Mouse (Mus musculus) gastrocnemius, adult 2 months (tissue): ENCODE results near the gene Fcer1g. TPM values are rescaled to one million over a fixed set of nuclear protein-coding genes. Genes with fewer than 3 reads are reported as not detected.

ENCODE experiments used
- DNase-seq: peaks from one replicate; pipeline ENCODE4 v3.0.0; 2022
- H3K27ac ChIP-seq: fragments of 200-600 bp; 2 replicates; pipeline ENCODE4 v1.8.1; 2022; ENCODE audit warnings: mild to moderate bottlenecking
- H3K4me3 ChIP-seq: fragments of 200-600 bp; 2 replicates; pipeline ENCODE4 v1.8.1; 2022; ENCODE audit warnings: mild to moderate bottlenecking, moderate library complexity
- CTCF ChIP-seq: fragments of 200-600 bp; IDR thresholded peaks from 2 replicates; pipeline ENCODE4 v1.8.1; 2022; ENCODE audit warnings: antibody characterized with exemption, mild to moderate bottlenecking, moderate library complexity
- intact Hi-C: fragments of 180-260 bp; cut with DNase I; formaldehyde crosslinking; loops from one replicate; pipeline ENCODE4 v1.15.1; 2025
- total RNA-seq, 2 experiments: library from RNA; stranded (reverse); gene quantifications; 2 replicates each; pipeline ENCODE4 v1.2.3; 2021

Gene Fcer1g
- total RNA-seq, 2 experiments from 2014 or later = 2.5 to 6.1 TPM

DNA sequence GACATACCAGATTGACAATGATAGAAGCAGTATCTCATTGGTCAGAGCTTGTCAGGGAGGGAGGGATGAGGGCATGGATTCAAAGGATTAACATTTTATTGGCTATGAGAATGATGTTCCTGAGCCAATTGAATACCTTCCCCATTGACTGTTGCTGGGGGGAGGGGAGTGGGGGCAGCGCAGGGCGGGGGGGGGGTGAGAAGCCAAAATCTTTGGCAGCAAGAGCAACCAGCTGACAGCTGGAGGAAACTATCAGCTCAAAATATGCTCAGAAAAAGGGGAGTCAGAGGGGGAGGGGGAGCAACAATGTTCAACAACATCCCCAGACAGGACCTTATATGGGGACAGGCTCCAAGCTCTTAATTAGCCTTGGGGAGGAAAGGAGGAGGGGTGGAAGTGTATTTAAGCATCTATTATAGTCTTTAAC, 29.0 kb upstream of the Fcer1g start:
- no peak for TF ChIP-seq CTCF
- intact Hi-C loops = loop anchor here (5.0 kb wide), 1 partner anchor 101 kb away; no protein-coding TSS in a partner anchor
- Histone ChIP-seq H3K4me3 (peak overlapping the region; percentile 57; the same call in 1 of the 2 replicates), H3K27ac (peak overlapping the region; percentile 84)
- DNase-seq = peak; percentile 27

DNA sequence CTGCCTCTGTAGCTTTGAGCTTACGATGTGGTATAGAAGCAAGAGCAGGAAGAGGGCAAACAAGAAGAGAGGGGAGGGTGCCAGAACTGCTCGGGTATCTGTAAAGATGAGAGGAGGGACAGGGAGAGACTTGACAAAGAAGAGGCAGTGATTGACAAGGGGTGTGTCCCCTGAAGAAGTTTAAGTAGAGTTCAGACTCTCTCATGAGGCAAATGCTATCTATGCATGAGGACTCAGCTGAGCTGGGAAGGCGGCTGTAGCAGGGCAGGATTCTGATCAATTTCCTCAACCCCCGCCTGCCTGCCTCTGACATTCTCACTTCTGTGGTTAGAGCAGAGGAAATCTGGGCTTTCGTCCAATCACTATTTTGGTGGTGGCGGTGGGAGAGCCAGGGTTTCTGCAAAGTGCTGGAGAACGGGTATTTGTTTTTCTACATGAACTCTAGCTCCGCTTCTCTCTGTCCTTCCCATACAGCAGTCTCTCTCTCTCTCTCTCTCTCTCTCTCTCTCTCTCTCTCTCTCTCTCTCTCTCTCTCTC, 28.5 kb upstream of the Fcer1g start:
- H3K4me3 ChIP-seq = peak overlapping the region; percentile 57
- TF ChIP-seq CTCF = no peak
- peak; percentile 69 for DNase-seq
- intact Hi-C loops = loop anchor here (5.0 kb wide), 1 partner anchor 100 kb away; no protein-coding TSS in a partner anchor
- peak overlapping the region; percentile 84 for H3K27ac ChIP-seq

DNA sequence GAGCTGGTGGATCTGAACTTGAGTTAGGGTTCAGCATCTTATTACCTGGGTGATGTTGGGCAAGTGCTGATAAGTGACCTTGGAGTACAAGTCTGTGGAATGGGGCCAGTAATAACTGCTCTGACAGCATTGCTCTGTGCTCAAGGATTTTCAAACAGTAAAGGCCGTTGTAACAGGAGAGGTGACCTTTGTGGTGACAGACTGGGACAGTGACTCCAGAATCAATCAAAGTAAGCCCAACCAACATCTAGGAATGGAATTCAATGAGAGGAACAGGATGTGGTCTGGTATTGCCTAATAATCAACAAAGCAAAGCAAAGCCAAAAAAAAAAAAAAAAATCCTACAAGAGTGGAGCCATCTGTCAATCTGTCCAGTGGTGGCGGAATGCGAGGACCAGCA, 26.2 kb upstream of the Fcer1g start:
- intact Hi-C loops = loop anchor here (5.0 kb wide), 1 partner anchor 98 kb away; no protein-coding TSS in a partner anchor
- no peak for TF ChIP-seq CTCF

DNA sequence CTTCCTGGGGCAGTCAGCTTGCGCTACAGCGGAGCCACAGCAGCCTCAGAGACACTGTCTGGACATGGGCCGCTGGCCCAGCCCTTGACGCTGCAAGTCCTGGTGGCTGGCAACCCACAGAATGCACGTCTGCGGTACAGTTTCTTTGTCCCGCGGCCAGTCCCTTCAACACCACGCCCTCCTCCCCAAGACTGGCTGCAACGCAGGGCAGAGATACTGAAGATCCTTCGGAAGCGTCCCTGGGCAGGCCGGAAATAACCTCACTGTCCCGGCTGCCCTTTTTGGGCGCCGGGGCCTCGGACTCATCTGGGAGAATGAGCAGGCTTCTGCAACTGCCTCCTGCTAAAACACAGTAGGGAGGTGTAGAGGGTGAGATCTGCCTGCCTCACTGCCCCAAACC, 24.8 kb upstream of the Fcer1g start:
- intact Hi-C loops = no loop called here
- DNase-seq = peak; percentile 42
- Histone ChIP-seq H3K4me3 (peak overlapping the region; percentile 20), H3K27ac (peak overlapping the region; percentile 71)
- TF ChIP-seq CTCF = no peak

More for the DNA sequence above, 26.2 kb upstream of the Fcer1g start:
- H3K4me3 ChIP-seq = no peak overlapping the region
- no peak for DNase-seq
- H3K27ac ChIP-seq = peak overlapping the region; percentile 71

DNA sequence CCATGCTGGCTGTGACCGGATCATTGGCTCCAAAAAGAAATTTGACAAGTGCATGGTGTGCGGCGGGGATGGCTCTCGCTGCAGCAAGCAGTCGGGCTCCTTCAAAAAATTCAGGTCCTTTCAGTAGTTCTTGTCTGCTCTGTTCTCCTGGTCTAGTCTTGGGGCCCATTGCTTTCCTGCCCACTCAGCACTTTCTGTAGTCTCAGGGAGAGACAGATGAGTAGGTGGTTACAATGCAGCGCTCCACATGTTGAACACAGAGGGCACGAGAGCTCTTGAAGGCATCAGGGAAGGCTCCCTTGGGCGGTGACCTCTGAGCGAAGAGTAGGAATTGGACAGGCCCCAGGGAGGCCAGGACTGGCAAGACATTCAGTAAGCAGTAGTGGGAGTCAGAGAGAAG, 23.6 kb upstream of the Fcer1g start:
- Histone ChIP-seq H3K4me3 (no peak overlapping the region), H3K27ac (no peak overlapping the region)
- peak; percentile 19 for DNase-seq
- intact Hi-C loops = loop anchor here (2.0 kb wide), 2 partner anchors 35 to 141 kb away; partner anchors contain the start of gene Tomm40l
- TF ChIP-seq CTCF = no peak

DNA sequence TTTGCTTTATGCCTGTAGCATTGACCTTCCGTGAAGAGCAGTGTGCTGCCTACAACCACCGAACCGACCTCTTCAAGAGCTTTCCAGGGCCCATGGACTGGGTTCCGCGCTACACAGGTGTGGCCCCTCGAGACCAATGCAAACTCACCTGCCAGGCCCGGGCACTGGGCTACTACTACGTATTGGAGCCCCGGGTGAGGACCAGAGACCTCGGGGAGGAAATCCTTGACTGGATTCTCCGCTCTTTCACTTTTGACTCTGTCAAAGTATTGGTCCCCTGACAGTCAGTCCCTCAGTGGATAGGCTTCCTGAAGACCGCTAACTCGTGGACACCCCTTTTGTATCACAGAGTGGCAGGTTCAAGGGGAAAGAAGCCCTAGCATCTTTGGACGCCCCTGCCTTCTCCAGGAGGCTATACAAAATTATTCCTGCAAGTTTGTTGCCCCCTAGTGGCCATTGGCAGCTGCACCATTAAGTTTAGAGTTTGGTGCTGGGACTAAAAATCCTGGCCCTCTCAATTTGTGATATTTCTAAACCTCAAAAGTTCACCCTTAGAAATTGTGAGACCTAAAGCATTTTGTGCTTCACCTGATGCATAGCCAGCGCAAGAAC, 22.9 kb upstream of the Fcer1g start:
- peak; percentile 94 for TF ChIP-seq CTCF
- intact Hi-C loops = loop anchor here (2.0 kb wide), 2 partner anchors 34 to 140 kb away; partner anchors contain the start of gene Tomm40l
- DNase-seq = peak; percentile 77
- H3K4me3 ChIP-seq = no peak overlapping the region
- H3K27ac ChIP-seq = 0 out of 2 replicates have a peak overlapping the region, but pooled peaks have one; percentile 12

DNA sequence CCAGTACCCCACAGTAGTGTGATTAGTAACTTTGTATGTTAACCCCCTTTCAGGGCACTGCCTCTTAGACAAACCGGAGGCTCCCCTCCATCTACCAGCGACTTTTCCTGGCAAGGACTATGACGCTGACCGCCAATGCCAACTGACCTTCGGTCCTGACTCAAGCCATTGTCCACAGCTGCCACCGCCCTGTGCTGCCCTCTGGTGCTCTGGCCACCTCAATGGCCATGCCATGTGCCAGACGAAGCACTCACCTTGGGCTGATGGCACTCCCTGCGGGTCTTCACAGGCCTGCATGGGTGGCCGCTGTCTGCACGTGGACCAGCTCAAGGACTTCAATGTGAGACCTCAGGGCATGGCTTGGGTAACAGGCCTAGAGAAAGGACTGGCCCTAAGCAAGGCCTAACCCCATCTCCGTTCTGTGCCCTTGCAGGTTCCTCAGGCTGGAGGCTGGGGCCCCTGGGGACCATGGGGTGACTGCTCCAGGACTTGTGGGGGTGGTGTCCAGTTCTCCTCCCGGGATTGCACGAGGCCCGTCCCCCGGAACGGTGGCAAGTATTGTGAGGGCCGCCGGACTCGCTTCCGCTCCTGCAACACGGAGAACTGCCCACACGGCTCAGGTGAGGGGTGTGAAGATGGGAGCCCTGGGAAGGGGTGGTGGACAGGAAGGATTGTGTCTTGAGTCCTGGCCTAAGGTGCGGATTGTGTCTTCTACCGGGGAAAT, 22.1 kb upstream of the Fcer1g start:
- DNase-seq = no peak
- H3K27ac ChIP-seq = no peak overlapping the region
- H3K4me3 ChIP-seq = no peak overlapping the region
- peak; percentile 12; the same call in 1 of the 2 replicates for TF ChIP-seq CTCF
- intact Hi-C loops = loop anchor here (2.0 kb wide), 2 partner anchors 33 to 139 kb away; partner anchors contain the start of gene Tomm40l

DNA sequence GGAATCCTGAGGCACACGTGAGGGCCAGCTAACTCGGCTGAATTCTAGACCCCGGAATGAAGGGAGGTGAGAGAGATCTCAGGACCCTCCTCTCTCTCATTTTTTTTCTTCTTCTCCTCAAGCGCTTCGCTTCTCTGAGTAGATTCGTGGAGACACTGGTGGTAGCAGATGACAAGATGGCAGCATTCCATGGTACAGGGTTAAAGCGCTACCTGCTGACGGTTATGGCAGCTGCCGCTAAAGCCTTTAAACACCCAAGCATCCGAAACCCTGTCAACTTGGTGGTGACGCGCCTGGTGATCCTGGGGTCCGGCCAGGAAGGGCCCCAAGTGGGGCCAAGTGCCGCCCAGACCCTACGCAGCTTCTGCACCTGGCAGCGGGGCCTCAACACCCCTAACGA, 18.2 kb upstream of the Fcer1g start:
- intact Hi-C loops = no loop called here
- TF ChIP-seq CTCF = no peak
- Histone ChIP-seq H3K4me3 (peak overlapping the region; percentile 75), H3K27ac (peak overlapping the region; percentile 97)
- DNase-seq = peak; percentile 19

DNA sequence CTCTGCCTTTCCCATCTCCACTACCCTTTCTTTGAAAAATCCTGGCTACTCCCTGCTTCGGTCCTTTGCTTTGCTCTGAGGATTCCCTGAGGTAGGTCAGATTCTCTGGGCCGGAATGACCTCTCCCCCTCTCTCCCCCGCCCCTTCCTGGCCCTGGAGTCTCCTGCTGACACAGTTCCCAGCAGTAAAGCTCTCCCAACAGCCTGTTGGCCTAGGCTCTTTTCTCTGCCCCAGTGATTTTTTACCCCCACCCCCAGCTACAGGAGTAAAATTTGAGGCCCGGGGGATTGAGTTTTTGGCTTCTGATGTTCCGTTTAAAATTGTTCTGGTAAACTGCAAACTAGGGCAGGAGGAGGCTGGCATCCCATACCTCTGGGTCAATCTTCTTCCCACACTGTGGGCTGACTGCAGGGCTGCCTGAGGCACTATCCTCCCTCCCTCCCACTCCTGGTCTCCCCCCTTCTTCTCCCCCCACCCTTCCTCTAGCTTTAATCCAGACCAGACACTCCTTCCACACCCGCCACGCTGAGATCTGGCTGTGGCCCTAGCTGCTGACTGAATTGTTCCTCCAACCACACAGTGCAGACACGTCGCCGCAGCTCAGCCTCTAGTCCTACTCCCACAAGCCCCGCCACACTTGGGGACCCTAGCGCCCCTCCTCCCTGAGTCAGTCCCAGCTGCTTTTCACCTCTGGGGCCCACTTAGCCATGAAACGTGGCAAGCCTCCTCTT, 17.6 kb upstream of the Fcer1g start:
- peak; percentile 73 for DNase-seq
- Histone ChIP-seq H3K4me3 (peak overlapping the region; percentile 75), H3K27ac (peak overlapping the region; percentile 97)
- TF ChIP-seq CTCF = no peak
- intact Hi-C loops = no loop called here

DNA sequence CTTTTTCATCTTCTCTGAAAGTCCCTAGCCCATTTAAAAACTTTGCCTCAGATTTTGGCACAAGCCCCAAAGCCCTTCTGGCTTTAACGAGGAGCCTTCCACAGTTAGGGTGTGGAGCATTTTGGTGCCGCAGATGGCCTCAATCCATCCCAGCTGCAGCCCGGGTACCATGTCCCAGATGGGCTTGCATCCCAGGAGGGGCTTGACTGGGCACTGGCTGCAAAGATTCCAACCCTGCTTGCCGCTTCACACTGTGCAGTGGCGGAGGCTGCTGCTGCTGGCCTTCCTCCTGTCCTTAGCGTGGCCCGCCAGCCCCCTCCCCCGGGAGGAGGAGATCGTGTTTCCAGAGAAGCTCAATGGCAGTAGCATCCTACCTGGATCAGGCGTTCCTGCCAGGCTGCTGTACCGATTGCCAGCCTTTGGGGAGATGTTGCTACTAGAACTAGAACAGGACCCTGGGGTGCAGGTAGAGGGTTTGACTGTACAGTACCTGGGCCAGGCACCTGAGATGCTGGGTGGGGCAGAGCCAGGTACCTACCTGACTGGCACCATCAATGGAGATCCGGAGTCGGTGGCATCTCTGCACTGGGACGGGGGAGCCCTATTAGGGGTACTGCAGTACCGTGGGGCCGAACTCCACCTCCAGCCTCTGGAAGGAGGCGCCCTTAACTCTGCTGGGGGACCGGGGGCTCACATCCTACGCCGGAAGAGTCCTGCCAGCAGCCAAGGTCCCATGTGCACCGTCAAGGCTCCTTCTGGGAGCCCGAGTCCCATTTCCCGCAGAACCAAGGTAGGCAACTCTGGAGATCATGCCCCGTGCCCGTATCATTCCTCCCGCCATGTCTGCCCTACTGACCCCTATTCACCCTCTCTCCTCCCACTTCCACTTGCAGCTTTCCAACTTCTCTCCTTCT, 16.8 kb upstream of the Fcer1g start, which contains the start of gene Ndufs2:
Gene Ndufs2, minus strand, starts transcription at position 709 of the 914 bp plus-strand sequence.
- intact Hi-C loops = no loop called here
- DNase-seq = peak; percentile 60
- peak within 1 kb of the TSS; percentile 97 for H3K27ac ChIP-seq
- H3K4me3 ChIP-seq = peak within 1 kb of the TSS; percentile 75
- no peak for TF ChIP-seq CTCF

DNA sequence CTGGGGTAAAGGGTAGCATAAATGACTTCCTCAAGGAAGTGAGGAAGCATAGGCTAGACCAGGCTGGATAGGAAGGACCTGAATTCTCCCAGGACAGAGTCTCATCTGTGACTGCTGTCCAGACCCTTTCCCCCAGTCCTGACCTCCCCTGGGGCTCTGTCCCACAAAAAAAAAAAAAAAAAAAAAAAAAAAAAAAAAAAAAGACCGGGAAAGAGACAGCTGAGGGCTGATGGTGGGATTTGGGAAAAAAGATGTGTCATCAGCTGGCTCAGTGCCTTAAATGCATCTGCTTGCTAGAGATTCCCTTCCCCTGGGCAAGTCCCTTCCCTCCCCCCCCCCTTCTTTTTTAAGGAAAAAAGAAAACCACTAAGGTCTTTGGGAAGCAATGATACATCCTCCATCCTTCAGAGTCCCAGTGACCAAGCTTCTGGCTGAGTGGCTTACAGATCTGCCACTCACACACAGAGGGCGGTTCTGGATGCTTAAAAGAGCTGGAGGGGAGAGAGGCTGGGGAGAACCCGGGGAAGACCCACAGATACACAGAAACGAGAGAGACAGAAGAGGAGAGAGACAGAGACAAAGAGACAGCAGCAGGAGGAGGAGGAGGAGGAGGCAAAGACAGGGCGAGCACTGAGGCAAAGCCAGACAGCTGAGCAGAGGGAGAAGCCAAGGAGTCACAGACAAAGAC, 15.9 kb upstream of the Fcer1g start, which contains the start of gene Adamts4:
Gene Adamts4, plus strand, starts transcription at position 509 of the 688 bp plus-strand sequence.
- DNase-seq = peak; percentile 60
- peak within 1 kb of the TSS; percentile 97 for H3K27ac ChIP-seq
- no peak for TF ChIP-seq CTCF
- intact Hi-C loops = no loop called here
- peak within 1 kb of the TSS; percentile 75 for H3K4me3 ChIP-seq
